Mouse (Mus musculus): ENCODE data around the gene Zdhhc5. TPM values are rescaled to one million over a fixed set of nuclear protein-coding genes. Genes with fewer than 3 reads are reported as not detected.

The Zdhhc5 gene
- polyA plus RNA-seq, 1 experiment: 59.6 TPM

DNA sequence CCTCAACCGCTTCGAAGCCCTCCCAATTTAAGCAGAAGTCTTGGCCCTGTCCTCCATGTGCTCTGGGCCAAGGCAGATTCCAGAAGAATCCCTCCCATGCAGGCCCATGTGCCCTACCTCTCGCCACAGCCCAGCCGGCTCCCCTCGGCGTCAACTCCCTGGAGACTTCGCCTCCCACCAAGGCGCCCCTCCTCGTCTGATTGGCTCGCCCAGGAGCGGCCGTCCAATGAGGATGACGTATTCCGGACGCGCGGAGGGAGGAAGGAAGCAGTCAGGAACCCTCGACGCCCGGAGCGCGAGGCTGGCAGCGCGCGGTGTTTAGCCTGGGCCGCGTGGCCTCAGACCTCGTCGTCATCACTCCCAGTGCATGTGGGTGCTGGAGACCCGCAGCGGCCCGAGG lies 56.2 kb downstream of the Zdhhc5 start, which contains the start of gene Btbd18:
Gene Btbd18 (plus strand): TSS at position 274 of the 400 bp plus-strand sequence.
- Histone ChIP-seq H3K4me1 (ENCODE audit: control insufficient read depth, insufficient read depth, low read length) (no peaks in the 10 kb centered on the region), H3K4me3 (ENCODE audit: insufficient read depth, low read depth, low read length) (no peak within 1 kb of the TSS), H3K36me3 (ENCODE audit: control insufficient read depth, insufficient read depth, low read length) (no peaks in the 10 kb centered on the region), H3K27ac (ENCODE audit: insufficient read depth, low read depth, low read length) (no peak within 1 kb of the TSS), H3K27me3 (replicated peaks; ENCODE audit: control insufficient read depth, insufficient read depth, low read length) (no peaks in the 10 kb centered on the region)
- no peak for DNase-seq
- no peak for TF ChIP-seq CTCF (conservative IDR thresholded peaks at IDR 0.05; ENCODE audit: insufficient read depth, insufficient read length, low read depth, low read length)
- no peak for TF ChIP-seq POLR2A (IDR thresholded peaks at IDR 0.05; ENCODE audit: low read depth, low read length)
- 95% methylated on average over 32 of the region's 32 CpGs for WGBS

DNA sequence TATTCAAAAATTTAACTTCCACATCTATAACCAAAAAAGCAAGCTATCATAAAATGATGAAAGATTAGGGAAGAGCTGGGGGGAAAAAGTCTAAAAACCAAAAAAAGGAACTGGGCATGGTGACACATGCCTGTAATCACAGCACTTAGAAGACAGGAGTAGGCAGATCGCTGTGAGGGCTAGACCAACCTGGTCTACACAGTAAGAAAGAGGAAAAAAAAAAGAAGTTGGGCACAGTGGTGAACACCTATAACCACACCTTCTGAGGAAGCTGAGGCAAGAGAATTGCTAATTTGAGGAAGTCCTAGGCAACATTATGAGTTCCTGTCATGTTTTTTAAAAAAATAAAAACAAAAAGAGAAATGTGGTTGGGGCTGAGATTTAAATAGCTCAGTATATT lies 59.1 kb downstream of the Zdhhc5 start:
- H3K27me3 ChIP-seq (replicated peaks; ENCODE audit: control insufficient read depth, insufficient read depth, low read length): no peaks in the 10 kb centered on the region
- no peak for DNase-seq
- no peaks in the 10 kb centered on the region for H3K36me3 ChIP-seq (ENCODE audit: control insufficient read depth, insufficient read depth, low read length)
- no peak overlapping the region for H3K4me3 ChIP-seq (ENCODE audit: insufficient read depth, low read depth, low read length)
- TF ChIP-seq CTCF (conservative IDR thresholded peaks at IDR 0.05; ENCODE audit: insufficient read depth, insufficient read length, low read depth, low read length): no peak
- TF ChIP-seq POLR2A (IDR thresholded peaks at IDR 0.05; ENCODE audit: low read depth, low read length): no peak
- WGBS: 77% methylated on average over 1 of the region's 1 CpGs
- peaks cover 2% of the 10 kb centered on the region; the same call in 1 of the 2 replicates for H3K4me1 ChIP-seq (ENCODE audit: control insufficient read depth, insufficient read depth, low read length)
- H3K27ac ChIP-seq (ENCODE audit: insufficient read depth, low read depth, low read length): no peak overlapping the region

DNA sequence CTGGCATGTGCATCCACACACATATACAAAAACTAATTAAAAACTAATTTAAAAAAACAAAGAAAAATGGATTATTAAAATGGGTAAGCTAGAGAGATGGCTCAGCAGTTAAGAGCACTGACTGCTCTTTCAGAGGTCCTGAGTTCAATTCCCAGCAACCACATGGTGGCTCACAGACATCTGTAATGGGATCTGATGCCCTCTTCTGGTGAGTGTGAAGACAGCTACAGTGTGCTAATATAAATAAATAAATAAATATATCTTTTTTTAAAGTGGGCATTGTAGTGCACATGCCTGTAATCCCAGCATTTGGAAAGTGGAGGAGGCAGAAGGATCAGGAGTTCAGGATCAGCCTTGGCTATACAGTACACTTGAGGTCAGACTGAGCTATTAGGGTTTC lies 61.6 kb downstream of the Zdhhc5 start:
- DNase-seq: peak; percentile 37
- TF ChIP-seq CTCF (conservative IDR thresholded peaks at IDR 0.05; ENCODE audit: insufficient read depth, insufficient read length, low read depth, low read length) (peak; percentile 25; the same call in 1 of the 2 replicates), POLR2A (IDR thresholded peaks at IDR 0.05; ENCODE audit: low read depth, low read length) (no peak)
- Histone ChIP-seq H3K36me3 (ENCODE audit: control insufficient read depth, insufficient read depth, low read length) (no peaks in the 10 kb centered on the region), H3K4me3 (ENCODE audit: insufficient read depth, low read depth, low read length) (no peak overlapping the region), H3K27ac (ENCODE audit: insufficient read depth, low read depth, low read length) (no peak overlapping the region), H3K4me1 (ENCODE audit: control insufficient read depth, insufficient read depth, low read length) (peaks cover 4% of the 10 kb centered on the region; the same call in 1 of the 2 replicates), H3K27me3 (replicated peaks; ENCODE audit: control insufficient read depth, insufficient read depth, low read length) (no peaks in the 10 kb centered on the region)

DNA sequence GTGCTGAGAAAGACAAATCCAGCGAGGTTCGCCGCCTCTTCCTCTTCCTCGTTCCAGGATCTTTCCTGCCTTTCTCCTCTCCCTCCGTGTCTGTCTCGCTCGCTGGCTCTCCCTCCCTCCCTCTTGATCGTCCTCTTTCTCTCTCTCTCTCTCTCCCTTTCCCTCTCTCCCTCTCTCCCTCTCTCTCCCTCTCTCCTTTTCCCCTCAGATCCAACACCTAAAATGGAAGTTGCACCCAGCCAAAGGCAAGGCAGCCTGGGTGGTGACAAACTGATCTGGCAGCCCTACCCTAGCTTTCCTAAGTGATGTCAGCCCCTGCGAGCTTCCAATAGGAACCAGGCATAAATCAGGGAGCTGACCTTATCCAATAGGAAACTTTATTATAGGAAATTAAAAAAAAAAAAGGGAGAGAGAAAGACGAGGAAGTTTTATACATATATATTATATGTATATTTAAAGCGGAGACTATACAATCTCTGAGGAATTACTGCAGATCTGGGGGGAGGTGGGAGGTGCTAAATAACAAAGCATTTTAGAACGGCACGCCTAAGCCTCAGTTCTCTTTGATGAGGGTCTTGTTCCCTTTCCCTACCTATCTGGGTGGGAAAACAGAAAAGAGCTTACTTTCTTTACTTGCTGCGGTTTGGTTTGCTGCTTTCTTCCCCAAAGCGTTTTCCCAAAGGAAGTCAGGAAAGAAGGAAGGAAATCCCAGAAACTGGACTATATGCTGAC lies 64.3 kb downstream of the Zdhhc5 start, which contains the start of gene Ctnnd1:
Gene Ctnnd1 (minus strand): TSS at position 302 of the 732 bp plus-strand sequence.
- H3K4me3 ChIP-seq (ENCODE audit: insufficient read depth, low read depth, low read length): peak within 1 kb of the TSS; percentile 100
- H3K36me3 ChIP-seq (ENCODE audit: control insufficient read depth, insufficient read depth, low read length): no peaks in the 10 kb centered on the region
- 1% methylated on average over 15 of the region's 15 CpGs for WGBS
- peak; percentile 95 for DNase-seq
- H3K27me3 ChIP-seq (replicated peaks; ENCODE audit: control insufficient read depth, insufficient read depth, low read length): no peaks in the 10 kb centered on the region
- H3K4me1 ChIP-seq (ENCODE audit: control insufficient read depth, insufficient read depth, low read length): peaks cover 10% of the 10 kb centered on the region; the same call in 1 of the 2 replicates
- peak within 1 kb of the TSS; percentile 100 for H3K27ac ChIP-seq (ENCODE audit: insufficient read depth, low read depth, low read length)
- TF ChIP-seq POLR2A (IDR thresholded peaks at IDR 0.05; ENCODE audit: low read depth, low read length) (peak; percentile 63), CTCF (conservative IDR thresholded peaks at IDR 0.05; ENCODE audit: insufficient read depth, insufficient read length, low read depth, low read length) (no peak)

DNA sequence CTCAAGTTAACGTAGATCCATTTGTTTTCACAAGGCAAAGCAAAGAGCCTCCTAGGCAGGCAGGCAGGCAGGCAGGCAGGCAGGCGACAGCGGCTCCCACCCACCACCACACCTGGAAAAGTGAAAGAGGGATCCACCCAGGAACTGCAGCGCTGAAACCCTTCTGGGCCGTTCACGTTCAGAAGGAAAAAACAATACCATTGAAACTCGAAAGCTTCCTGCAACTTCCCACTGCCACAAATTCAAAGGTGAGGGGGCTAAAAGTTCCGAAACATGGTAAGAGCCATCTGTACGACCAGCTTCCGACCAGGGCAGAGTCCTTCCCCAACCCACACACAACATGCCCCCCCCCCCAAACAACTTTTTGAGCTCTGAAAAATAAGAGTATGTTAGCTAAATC lies 65.3 kb downstream of the Zdhhc5 start:
- TF ChIP-seq POLR2A (IDR thresholded peaks at IDR 0.05; ENCODE audit: low read depth, low read length) (no peak), CTCF (conservative IDR thresholded peaks at IDR 0.05; ENCODE audit: insufficient read depth, insufficient read length, low read depth, low read length) (no peak)
- H3K36me3 ChIP-seq (ENCODE audit: control insufficient read depth, insufficient read depth, low read length): no peaks in the 10 kb centered on the region
- DNase-seq: peak; percentile 38
- no peaks in the 10 kb centered on the region for H3K27me3 ChIP-seq (replicated peaks; ENCODE audit: control insufficient read depth, insufficient read depth, low read length)
- peak overlapping the region; percentile 82 for H3K27ac ChIP-seq (ENCODE audit: insufficient read depth, low read depth, low read length)
- H3K4me3 ChIP-seq (ENCODE audit: insufficient read depth, low read depth, low read length): peak overlapping the region; percentile 100
- 0% methylated on average over 10 of the region's 10 CpGs for WGBS
- peaks cover 10% of the 10 kb centered on the region; the same call in 1 of the 2 replicates for H3K4me1 ChIP-seq (ENCODE audit: control insufficient read depth, insufficient read depth, low read length)

DNA sequence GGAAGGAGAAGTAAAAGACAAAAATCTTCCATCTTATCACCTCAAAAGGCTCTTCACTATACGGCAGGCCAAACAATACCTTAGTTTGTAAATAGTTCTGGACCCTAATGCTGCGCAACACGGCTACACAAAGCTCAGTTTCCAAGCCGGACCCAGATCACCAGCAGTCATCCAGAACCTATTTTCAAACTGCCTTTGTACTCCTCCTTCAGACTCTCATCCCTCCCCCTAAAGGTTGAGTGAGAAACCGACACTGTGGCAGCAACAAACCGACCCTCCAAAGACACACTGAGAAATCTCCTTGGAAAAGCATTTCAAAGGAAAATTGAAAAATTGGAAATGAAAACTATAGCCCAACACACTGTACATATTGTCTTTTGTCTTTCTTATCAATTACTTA lies 66.6 kb downstream of the Zdhhc5 start:
- Histone ChIP-seq H3K27ac (ENCODE audit: insufficient read depth, low read depth, low read length) (no peak overlapping the region), H3K4me1 (ENCODE audit: control insufficient read depth, insufficient read depth, low read length) (peaks cover 16% of the 10 kb centered on the region; the same call in 1 of the 2 replicates), H3K4me3 (ENCODE audit: insufficient read depth, low read depth, low read length) (peak overlapping the region; percentile 48), H3K36me3 (ENCODE audit: control insufficient read depth, insufficient read depth, low read length) (no peaks in the 10 kb centered on the region), H3K27me3 (replicated peaks; ENCODE audit: control insufficient read depth, insufficient read depth, low read length) (no peaks in the 10 kb centered on the region)
- TF ChIP-seq POLR2A (IDR thresholded peaks at IDR 0.05; ENCODE audit: low read depth, low read length) (no peak), CTCF (conservative IDR thresholded peaks at IDR 0.05; ENCODE audit: insufficient read depth, insufficient read length, low read depth, low read length) (0 out of 2 replicates have a peak, but pooled peaks have one; percentile 5)
- 8% methylated on average over 6 of the region's 6 CpGs for WGBS
- no peak for DNase-seq

DNA sequence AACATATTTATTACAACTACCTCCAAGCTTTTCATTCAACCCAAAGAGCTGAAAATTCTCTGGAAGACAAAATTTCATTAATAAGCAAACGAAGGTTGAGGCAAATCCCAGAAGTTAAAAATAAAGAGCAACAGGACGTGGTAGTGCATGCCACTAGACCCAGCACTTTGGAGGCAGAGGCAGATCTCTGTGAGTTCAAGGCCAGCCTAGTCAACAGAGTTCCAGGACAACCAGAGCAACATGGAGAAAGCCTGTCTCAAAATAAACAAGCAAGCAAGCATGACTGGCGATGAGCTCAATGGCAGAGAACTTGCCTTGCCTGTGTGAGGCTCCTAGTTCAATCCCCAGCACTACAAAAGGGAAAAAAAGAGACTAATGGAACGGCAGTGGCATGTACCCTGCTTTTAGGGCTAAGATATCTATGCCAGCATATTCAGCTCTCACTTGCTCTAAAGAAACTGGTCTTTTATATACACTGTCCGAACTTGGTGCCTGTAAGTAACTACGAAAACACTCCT lies 67.9 kb downstream of the Zdhhc5 start:
- Histone ChIP-seq H3K4me3 (ENCODE audit: insufficient read depth, low read depth, low read length) (no peak overlapping the region), H3K27ac (ENCODE audit: insufficient read depth, low read depth, low read length) (no peak overlapping the region), H3K36me3 (ENCODE audit: control insufficient read depth, insufficient read depth, low read length) (no peaks in the 10 kb centered on the region), H3K27me3 (replicated peaks; ENCODE audit: control insufficient read depth, insufficient read depth, low read length) (no peaks in the 10 kb centered on the region), H3K4me1 (ENCODE audit: control insufficient read depth, insufficient read depth, low read length) (peaks cover 19% of the 10 kb centered on the region; the same call in 1 of the 2 replicates)
- DNase-seq: no peak
- TF ChIP-seq POLR2A (IDR thresholded peaks at IDR 0.05; ENCODE audit: low read depth, low read length) (no peak), CTCF (conservative IDR thresholded peaks at IDR 0.05; ENCODE audit: insufficient read depth, insufficient read length, low read depth, low read length) (no peak)
- WGBS: 74% methylated on average over 6 of the region's 6 CpGs
